Mouse (Mus musculus): ENCODE data around the gene Sorl1.

The Sorl1 gene

GRCm38 (mm10) chr9:42122441-42122840 is 1.7 kb downstream of the Sorl1 start:
- no peak for DNase-seq (ENCODE audit: low read depth, low spot score)

DNA sequence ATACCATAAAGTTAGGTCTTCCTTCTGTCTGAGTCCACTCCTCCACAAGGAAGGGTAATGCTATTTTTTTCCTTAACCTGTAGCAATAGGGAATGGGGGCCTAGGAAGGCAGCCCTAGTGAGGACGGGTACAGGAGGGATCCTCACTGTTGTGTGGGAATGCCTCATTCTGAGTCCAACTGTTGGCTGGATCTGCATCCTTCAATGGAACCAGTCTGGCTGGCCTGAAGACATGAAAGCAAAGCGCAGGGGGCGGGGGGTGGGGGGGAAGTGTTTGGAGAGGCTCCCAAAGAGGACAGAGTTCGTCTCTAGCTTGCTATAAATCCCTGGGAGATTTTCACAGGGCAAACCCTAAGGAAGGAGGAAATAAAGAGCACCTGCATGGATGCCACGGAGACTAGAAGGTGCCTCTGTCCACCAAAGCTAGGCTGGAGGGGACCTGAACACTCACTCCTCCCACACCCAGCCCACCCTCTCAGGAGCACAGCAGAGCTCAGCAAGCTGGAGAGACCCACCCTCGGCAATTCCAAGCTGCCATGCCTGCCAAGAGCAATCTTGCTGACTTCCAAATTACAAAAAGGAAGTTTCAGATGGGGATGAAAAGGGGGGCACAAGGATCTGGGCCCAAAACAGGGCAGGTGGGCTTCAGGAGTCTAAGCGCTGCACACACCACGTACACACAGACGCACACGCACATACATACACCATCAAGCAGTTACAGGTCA is 2.3 kb downstream of the Sorl1 start:
- DNase-seq (ENCODE audit: low read depth, low spot score) = no peak

DNA sequence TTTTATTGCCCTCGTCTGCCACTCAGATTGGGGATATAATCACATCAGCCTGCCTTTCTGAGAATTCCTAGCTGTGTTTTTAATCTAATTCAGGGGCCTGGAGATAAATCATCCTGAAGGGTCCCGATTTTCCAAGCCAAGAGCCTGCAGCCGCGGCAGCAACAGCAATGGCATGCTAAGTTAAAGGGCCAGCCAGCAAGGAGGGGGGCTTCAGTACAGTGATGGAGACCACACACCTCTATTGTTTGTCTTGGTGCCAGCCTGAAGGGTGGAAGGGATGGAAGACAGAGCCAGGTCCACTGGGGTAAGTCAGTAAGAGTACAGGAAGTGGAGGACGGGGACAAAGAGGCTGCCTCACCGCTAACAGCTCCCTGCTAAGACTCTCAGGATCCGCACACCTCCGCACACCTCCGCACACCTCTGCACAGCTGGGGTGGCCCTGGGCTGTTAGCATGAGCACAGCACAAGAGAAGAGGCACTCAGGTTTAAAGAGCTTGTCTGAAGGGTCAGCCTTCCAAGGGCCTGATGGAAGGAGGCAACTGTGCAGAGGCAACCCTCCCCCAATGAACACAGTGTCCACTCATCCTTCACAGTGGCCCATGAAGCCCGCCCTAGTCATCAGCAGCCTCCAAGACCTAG is 7.6 kb downstream of the Sorl1 start:
- no peak for DNase-seq (ENCODE audit: low read depth, low spot score)

GRCm38 (mm10) chr9:42115078-42115477 is 9.0 kb downstream of the Sorl1 start:
- DNase-seq (ENCODE audit: low read depth, low spot score) = no peak

DNA sequence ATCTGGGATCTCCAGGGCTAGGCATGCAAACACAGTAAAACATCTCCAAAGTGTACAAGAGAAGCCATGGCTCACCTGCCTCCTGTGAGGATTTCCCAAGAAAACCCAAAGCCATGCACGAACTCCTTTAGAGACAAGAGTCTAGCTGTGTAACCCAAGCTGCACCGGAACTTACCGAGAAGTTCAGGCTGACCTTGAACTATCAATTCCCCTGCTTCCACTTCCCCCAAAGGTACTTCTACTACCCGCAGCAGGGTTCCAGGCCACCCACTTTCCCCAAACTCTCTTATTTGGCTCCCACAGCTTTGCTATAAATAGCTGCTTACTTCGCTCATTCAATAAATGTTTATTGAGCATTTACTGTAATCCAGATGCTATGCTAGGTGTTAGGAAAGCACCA is 10.8 kb downstream of the Sorl1 start:
- DNase-seq (ENCODE audit: low read depth, low spot score) = no peak

DNA sequence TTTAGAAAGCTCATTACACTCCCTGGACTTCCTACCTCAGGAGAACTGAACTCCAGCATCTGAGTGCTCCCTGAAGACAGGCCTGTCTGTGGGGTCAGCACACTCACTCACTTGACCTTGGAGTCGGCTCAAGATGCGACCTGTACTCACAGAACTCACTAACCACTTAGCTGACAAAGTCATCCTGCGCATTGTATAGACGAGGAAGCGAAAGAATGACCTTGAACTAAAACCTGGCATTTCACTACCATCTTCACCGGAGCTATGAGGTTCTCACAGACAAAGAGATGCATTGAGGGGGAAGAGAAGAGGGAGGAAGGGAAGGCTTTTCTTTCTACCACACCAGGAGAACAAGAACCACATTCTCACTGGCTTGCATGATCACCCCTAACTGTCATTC is 11.4 kb downstream of the Sorl1 start:
- no peak for DNase-seq (ENCODE audit: low read depth, low spot score)

GRCm38 (mm10) chr9:42111256-42111655 is 12.8 kb downstream of the Sorl1 start:
- no peak for DNase-seq (ENCODE audit: low read depth, low spot score)

DNA sequence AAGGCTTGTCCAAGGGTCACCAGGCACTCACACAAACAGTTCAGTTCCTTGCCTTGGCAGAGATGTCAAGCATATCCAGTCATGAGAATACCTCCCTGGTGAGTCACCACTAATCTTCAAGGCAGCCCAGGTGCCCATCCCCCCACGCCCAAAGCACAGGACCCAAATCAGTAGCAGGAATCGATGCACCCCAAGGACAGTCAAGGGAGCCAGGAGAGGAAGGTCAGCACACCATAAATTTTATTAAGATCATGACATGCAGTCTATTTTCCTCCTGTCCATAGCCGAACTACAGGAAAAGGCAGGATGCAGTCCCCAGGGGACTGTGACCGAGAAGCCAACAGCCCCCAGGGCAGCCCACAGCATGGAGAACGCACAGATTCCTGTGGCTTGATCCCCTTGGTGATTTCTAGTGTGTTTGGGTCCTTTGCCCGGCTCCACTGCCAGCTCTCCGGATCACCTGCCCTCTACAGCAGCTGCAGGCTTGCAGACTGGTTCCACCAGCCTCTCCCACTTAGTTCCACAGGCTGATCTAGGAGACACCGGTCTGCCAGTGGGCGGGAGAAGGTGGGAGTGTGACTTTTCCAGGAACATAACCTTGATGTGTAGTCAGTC is 14.2 kb downstream of the Sorl1 start:
- DNase-seq (ENCODE audit: low read depth, low spot score) = peak; percentile 32

- no peak for DNase-seq (ENCODE audit: low read depth, low spot score)
Measured at GRCm38 (mm10) chr9:42109131-42109530, 15.0 kb downstream of the Sorl1 start.

GRCm38 (mm10) chr9:42108369-42108951 is 15.6 kb downstream of the Sorl1 start:
- DNase-seq (ENCODE audit: low read depth, low spot score) = peak; percentile 90

DNA sequence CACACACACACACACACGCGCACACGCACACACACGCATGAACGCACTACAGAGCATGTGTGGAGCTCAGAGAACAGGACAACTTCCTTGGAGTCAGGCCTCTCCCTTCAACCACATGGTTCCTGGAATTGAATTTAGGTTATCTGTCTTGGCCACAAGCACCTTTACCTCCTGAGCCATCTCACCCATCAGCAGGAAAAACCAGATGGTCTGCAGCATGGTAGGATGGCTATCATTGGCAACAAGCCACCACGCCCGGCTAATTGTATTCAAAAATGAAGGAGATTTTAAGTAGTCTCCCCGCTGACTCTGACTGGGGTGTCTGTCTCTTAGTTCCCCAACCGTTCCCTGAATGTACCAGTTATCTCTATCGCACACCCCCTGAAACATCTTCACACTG is 17.0 kb downstream of the Sorl1 start:
- DNase-seq (ENCODE audit: low read depth, low spot score) = no peak

- no peak for DNase-seq (ENCODE audit: low read depth, low spot score)
Measured at GRCm38 (mm10) chr9:42106305-42106704, 17.8 kb downstream of the Sorl1 start.

DNA sequence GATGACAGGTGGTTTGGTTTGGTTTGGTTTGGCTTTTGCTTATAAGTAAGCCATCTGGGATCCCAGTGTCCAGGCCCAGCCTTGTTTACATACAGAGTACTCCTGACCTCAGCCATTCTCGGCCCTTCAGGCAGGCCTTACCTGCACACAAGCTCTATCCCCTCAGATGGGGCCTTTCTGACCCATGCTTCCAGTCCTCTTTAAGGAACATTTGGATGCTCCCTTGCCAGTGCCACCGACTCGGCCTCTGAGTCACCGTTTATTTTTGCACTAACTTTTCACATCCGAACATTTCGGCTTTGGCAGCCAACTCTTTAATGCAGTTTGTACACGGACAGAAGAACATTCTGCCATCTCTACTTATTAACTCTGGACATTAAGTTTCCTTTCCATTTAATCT is 20.6 kb downstream of the Sorl1 start:
- DNase-seq (ENCODE audit: low read depth, low spot score) = no peak

GRCm38 (mm10) chr9:42102013-42102412 is 22.1 kb downstream of the Sorl1 start:
- no peak for DNase-seq (ENCODE audit: low read depth, low spot score)

GRCm38 (mm10) chr9:42101266-42101665 is 22.8 kb downstream of the Sorl1 start:
- no peak for DNase-seq (ENCODE audit: low read depth, low spot score)

GRCm38 (mm10) chr9:42100618-42101210 is 23.4 kb downstream of the Sorl1 start:
- DNase-seq (ENCODE audit: low read depth, low spot score) = no peak

DNA sequence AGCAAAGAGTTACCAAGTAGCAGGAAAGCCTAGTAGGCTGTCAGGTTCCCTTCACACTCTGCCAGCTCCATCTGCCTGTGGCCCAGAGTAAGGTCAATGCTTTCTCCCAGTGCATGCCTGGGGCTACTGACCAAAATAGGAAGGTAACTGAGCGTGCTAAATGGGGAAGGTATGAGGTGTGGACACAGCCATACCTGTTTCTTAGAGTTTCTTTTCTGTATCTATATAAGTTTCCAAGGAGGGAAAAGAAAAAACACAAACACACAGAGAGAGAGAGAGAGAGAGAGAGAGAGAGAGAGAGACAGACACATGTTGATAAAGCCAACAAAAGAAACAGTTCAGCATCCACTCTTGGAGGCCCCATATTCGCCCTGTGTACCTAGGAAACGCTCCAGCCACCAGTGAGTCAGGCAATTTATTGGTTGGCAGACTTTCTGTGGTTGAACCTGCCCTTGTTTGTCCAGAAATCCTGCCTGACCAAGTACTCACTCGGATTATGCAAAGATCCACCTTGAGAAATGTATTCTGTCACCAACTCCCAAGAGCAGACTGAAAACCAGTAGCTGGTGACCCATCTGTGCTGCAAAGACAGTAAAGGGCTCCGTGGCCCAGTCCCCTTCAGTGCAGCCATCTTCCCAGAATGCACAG is 25.5 kb downstream of the Sorl1 start:
- no peak for DNase-seq (ENCODE audit: low read depth, low spot score)

- DNase-seq (ENCODE audit: low read depth, low spot score) = peak; percentile 62
Measured at GRCm38 (mm10) chr9:42097731-42098473, 26.2 kb downstream of the Sorl1 start.

DNA sequence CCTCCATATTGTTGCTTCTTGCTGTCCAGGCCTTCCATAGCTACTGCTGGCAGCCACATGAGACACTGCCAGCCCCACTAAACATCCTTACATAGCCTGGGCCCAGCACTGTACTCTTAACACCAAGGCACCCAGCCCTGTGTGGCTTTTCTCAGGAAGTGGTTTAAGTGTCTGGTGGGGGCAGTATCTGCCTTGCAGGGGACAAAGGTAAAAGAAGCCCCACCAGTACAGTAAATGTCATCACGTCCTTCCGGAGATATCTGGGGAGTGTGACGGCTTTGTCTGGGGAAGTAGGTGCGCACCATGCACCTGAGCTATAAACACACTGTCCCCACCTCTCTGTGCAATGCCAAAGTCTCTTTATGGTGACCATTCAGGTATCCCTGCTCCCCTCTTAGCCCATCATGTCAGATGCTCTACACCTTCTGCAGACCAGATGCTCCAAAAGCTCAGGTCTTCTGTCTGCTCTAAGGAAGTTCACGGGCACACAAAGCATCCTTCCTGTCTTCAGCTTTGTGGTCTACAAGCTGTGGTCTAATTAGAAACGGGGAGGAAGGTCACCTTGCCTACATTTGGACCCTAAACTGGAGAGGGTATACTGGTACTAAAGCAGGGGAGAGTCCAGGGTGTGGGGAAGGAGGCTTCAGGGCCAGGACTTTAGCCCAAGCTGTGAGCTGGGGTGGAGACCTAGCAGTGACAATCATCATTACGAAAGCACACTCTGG is 26.9 kb downstream of the Sorl1 start:
- DNase-seq (ENCODE audit: low read depth, low spot score) = peak; percentile 74

DNA sequence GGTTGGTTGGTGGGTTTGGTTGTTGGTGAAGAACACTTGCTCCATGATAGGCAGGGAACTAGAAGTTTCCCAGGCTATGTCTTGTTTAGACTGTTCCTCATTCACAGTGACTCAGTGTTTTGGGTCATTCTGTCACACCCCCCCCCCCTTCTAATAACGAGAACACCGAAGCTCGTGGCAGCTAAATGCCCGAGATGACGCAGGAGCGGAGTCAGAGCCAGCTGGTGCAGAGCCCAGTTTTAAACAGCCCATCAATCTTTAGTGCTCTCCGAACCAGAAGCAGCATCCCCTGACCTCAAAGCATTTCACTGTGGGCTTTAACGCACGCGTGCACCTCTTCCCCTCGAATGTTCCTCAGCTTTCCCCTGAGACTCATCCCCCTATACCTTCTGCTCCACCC is 29.3 kb downstream of the Sorl1 start:
- DNase-seq (ENCODE audit: low read depth, low spot score) = no peak
